Mouse (Mus musculus) thymus, adult 2 months (tissue): ENCODE measurements at regions not wholly inside any gene's neighbourhood (a gene's known extent, or its start where the extent isn't known, plus 50 kb on each side); places are given as distances from the start of the nearest gene placed in this dataset.

Experiments
- CTCF ChIP-seq: fragments of 200-500 bp; IDR thresholded peaks from 2 replicates; pipeline ENCODE4 v1.5.1; 2012; ENCODE audit warnings: mild to moderate bottlenecking, control low read depth, low read length, moderate library complexity, borderline replicate concordance; ENCODE audit not compliant: control insufficient read depth, poor library complexity, insufficient read depth; ENCODE audit errors: extremely low read depth
- POLR2A ChIP-seq: fragments of 200-500 bp; IDR thresholded peaks from 2 replicates; pipeline ENCODE4 v1.6.1; 2012; ENCODE audit warnings: mild to moderate bottlenecking, low read length, control low read depth, moderate library complexity; ENCODE audit not compliant: control insufficient read depth, poor library complexity, insufficient read depth; ENCODE audit errors: extremely low read depth

- TF ChIP-seq CTCF (no peak), POLR2A (no peak)
Measured at GRCm38 (mm10) chr10:112835508-112835907, 93.3 kb downstream of the Atxn7l3b start.
